Mouse (Mus musculus) ovary, postnatal 10 days (tissue): ENCODE results near the gene Vars.
"Not testable (repeated sequence)": the region's sequence is repeated elsewhere in the genome, so short reads cannot be mapped to it uniquely, and the experiment has no call there.

Experiments used
- DNase-seq: peaks from one replicate; pipeline ENCODE4 v3.0.0; 2022; ENCODE audit warnings: low spot score

Vars gene

DNA sequence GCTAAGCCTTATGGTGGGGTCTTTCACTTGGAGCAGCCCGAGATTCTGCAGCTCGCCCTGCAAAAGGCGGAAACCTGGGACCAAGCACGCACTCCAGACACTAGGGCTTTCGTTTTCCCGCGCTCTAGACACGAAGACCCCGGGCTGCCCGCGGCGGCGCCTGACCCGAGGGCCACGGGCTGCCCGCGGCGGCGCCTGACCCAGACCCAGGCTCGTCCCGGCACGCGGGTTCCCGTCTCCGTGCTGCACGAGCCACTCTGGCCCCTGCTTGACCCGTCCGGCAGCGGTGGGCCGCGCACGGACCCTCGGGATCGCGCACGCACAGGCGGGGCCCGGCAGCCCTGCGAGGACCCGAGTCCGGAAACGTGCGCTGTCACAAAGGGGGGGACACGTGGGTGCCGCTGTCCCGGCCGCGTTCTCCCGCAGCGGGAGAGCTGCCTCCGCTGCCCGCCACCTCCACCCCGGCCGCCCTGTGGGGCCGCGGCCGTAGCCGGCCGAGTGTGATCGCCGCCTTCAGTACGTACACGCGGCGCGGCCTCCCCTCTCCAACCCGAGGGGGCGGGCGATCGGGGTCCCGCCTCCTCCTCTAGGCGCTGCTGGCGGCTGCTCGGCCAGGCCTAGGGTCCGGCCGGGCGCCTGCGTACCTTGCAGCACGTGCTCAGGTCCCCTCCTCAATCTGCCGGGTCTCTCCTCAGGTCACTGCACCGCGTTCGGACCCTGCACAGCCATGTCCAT, at the start of gene Vars:
Gene Vars (plus strand): TSS at position 271 of the 735 bp plus-strand sequence.
- peak; percentile 89 for DNase-seq

DNA sequence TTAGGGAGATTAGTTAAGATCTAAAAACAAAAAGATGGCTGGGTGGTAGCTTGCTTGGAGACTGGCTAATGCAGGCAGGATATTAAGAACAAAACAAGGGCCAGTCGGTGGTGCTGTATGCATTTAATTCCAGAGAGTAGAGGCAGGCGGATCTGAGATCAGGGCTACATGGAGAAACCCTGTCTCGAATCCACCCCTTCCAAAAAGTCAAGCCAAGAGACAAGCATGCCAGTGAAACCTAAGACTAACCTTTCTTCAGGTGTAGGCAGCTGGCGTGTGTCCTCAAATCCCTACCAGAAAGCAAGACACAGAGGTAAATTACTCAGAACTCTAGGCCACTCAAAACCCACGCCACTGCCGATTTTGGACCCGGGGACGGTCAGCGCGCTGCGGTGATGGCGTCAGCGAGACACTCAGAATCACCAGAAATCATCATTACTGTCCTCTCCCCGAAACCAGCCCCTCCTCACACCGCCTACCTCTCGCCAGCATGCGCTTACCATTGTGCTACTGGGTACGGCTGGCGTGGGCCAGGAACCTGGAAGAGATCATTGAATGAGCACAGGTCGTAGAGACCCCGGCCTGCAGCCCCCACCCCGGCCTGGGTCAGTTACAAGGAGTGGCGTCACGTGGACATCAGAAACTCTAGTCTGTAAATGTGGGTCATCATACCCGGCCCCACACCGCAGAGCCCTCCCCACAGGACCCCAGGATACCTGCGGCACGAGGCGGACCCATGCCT, 49.0 kb upstream of the Vars start:
- DNase-seq = no peak

DNA sequence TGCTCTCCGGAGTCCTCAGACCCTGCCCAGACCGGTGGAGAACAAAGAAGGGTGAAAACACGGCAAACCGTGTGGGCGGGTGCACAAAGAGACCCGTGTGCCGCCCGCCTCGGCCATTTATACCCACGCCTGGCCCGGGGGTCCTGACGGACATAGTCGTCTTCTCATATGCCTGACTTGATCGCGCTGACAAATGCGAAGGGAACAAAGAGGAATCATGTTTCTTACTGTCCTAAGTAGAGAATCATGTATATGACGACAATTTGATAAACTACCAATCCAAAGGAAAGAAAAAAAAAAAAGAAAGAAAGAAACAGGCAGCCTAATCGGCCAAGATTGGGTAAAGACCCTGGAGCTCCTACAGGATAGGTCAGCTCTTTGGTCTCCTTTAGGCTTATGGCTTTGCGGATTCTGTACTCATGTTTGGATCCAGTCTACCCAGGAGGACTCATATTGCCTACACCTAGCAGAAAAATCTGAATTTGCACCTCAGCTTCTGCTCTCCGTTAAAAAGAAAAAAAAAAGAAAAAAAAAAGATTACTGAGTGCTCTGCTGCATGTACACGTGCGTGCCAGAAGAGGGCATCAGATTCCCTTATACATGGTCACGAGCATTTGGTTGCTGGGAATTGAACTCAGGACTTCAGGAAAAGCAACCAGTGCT, 48.3 kb upstream of the Vars start:
- DNase-seq = peak; percentile 81

DNA sequence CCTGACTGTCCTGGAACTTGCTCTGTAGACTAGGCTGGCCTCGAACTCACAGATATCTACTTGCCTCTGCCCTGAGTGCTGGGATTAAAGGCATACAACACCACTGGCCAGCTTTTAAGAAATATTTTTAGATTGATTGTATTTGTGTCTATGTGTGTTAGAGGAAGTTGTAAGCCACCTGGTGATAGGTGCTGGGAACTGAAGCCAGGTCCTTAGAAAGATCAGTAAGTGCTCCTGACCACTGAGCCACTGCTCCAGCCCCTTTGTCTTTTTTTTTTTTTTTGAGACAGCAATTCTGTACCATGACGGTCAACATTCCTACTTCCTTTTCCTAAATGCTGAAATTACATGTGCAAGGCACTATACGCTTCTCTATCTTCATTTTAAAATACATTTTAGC, 47.5 kb upstream of the Vars start:
- DNase-seq = no peak

DNA sequence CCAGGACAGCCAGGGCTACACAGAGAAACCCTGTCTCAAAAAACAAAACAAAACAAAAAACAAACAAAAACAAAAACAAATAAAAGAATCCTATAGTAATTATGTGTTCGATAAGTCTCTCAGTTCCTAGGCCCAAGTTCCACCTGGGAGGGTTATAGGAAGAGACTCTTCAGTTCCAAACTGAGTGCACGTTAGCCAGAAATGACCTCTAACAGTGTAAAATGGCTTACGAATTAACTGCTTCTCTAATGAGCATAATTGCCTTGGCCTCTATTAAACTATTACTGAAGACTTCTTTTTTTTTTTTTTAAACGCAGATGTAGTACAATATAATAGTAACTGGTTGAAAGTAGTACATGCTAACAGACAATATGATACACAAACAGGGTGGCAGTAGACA, 46.9 kb upstream of the Vars start:
- DNase-seq = no peak

DNA sequence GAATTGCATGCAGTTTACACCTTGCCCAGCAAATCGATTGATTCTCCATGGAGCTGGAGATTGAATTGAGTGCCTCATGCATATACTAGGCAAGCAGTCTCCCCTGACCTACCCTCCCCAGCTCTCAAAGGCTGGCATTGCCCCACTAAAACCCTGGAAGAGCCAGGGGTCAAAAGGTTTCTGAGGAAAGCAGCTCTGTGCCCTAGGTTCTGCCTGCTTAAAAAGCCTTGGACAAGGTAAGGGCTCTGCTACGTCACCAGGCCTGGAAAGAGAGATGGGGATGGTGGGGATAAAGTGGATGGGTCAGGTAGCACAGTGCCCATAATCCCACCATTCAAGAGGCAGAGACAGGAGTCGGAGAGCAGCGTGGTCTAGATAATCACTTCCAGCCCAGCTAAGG, 46.0 kb upstream of the Vars start:
- DNase-seq = no peak

DNA sequence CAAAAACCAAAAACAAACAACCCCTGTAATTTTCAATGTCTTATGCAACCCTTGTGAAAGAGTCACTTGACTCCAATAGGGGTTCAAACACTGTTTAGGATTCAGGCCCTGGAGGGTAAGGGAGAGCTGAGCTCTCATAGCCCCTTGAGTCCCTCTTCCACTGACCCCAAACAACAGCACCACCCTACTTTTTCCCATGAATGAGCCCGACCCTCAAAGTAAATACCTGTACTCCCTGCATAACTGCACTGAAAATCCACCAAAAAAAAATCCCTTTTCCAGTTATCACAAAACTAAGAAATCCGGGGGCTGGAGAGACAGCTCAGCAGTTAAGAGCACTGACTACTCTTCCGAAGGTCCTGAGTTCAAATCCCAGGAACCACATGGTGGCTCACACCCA, 44.9 kb upstream of the Vars start:
- DNase-seq = no peak

DNA sequence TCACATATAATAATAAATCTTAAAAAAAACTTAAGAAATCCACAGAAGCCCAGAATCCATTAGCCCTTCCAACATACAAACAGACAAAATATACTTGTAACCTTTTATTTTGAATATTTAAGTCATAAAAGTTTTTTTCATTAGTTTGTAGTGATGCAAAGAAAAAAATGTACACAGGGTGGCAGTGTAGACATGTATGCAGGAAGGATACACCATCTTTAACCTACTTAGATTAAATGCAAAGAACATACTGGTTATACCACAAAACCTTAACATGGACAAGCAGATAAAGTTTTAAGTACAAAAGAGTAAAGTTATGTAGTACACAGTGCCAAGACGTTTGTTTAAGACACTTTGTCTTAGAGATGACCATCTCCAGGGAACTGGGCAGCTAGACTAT, 44.4 kb upstream of the Vars start:
- no peak for DNase-seq

DNA sequence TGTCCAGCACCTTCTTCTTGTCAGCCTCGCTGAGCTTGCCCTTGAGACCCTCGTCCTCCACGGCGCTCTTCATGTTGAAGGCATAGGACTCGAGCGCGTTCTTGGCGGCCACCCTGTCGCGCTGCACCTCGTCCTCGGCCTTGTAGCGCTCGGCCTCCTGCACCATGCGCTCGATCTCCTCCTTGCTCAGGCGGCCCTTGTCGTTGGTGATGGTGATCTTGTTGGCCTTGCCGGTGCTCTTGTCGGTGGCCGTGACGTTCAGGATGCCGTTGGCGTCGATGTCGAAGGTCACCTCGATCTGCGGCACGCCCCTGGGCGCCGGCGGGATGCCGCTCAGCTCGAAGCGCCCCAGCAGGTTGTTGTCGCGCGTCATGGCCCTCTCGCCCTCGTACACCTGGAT, 43.5 kb upstream of the Vars start:
- not testable (repeated sequence) for DNase-seq

DNA sequence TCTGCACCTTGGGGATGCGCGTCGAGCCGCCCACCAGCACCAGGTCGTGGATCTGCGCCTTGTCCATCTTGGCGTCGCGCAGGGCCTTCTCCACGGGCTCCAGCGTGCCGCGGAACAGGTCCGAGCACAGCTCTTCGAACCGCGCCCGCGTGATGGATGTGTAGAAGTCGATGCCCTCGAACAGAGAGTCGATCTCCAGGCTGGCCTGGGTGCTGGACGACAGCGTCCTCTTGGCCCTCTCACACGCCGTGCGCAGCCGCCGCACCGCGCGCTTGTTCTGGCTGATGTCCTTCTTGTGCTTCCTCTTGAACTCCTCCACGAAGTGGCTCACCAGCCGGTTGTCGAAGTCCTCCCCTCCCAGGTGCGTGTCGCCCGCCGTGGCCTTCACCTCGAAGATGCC, 42.8 kb upstream of the Vars start:
- not testable (repeated sequence) for DNase-seq

DNA sequence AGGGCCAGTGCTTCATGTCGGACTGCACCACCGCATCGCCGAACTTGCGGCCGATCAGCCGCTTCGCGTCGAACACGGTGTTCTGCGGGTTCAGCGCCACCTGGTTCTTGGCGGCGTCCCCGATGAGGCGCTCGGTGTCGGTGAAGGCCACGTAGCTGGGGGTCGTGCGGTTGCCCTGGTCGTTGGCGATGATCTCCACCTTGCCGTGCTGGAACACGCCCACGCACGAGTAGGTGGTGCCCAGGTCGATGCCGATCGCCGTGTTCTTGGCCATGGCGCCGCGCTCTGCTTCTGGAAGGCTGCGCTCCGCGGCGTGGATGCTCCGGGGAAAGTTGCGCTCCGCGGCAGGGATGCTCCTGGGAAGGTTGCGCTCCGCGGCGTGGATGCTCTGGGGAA, 42.1 kb upstream of the Vars start:
- not testable (repeated sequence) for DNase-seq

DNA sequence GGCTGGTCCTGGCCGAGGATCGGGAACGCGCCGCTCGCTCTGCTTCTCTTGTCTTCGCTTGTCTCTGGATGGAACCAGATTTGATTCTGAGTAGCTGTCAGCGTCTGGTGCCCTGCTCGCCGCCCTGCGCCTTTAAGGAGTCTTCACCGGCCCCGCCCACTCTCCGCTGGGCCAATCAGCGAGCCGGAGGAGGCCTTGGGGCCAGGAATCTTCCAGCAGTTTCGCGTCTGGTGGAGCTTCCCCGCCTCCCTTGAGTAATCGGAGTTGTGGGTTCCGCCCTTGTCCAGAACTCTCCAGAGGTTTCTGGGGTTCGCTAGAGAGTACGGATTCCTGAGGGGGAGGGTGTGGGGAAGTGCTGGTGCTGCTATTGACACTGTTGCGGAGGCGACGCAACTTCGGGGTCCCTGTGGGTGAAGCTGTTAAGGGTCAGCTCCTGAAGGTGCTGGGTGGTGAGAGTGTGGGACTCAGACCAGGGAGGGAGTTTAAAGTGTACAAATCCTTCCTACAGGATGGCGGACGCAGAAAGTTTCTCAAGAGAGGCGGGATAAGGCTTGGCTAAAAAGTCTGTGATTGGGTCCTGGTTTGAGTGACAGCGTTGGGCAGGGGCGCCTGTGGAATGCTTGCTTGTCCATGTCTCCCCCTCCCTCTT, 41.5 kb upstream of the Vars start, which contains the start of gene Hspa1b:
Gene Hspa1b (minus strand): TSS at position 109 of the 649 bp plus-strand sequence.
- peak; percentile 71 for DNase-seq

DNA sequence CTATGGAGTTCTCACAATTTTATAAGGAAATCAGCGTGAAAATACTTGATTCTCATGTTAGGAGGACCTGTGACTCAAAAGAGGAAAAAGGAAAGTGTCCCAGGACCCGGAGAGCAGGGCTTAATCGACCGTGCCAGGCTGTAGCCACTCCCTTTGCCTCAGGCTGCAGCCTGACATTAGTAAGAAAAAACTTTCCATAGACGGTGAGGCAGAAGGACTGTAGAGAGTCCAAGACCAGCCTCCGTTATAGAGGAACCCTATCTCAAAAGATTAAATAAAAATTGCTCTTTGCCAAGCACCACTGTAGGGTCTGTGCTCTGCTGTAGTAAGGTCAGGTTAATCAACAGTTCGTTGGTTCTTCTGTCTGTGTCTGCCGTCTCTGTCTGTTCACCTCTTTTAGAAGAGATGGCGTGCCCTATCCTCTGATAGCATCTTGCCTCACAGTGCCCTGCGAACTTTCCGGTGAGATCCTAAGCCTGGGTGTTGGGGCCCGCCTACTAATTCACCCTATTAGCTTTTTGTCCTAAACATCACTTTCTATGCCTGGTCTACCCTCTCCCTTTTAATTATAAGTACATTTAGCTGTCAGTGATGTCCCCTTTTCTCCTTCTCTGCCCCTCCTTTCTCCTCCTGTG, 40.8 kb upstream of the Vars start:
- DNase-seq = no peak

DNA sequence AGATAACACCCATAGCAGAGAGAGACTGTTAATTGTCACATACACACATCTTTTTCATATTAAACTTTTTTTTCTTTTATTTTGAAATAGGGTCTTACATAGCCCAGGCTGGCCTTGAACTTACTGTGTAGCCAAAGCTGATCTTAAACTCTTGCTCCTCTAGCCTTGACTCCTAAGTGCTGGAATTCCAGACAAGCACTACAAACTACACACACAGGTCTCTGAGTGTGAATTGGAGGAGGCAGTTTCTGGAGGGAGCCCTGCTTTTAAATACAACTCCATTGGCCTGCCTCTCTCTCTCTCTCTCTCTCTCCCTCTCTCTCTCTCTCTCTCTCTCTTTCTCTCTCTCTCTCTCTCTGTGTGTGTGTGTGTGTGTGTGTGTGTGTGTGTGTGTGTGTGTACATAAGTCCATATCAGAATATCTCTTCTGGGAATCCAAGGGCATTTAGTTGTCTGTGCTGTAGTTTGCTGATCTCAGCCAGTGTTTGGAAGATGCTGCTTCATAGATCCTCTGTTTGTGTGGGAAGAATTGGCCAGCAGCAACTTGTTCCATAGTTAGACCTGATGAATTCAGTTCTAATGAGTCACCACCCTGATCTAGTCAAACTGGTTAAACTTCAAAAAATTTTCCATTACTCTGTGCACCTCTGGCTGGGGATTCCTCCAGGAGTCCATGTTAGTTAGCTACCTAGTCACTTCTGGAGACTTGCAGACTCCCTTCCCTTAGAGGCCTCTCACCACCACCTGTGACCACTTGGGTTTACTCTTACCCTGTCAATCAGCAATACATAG, 39.9 kb upstream of the Vars start:
- no peak for DNase-seq

DNA sequence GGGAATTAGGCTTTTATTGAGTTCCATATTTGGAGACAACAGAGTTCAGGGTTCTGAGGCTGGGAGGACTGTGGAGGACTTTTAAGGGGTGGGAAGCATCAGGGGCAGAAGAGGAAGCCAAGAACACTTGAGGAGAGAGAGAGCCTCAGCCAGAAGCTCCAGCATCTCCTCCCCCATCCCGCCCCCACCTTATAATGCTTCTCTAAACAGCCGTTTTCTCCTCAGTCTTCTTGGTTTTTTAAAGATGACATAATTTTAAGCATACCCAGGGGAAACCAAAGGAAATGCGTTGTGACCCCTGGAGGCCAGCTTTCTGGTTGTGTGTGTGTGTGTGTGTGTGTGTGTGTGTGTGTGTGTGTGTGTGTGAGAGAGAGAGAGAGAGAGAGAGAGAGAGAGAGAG, 38.7 kb upstream of the Vars start:
- no peak for DNase-seq

DNA sequence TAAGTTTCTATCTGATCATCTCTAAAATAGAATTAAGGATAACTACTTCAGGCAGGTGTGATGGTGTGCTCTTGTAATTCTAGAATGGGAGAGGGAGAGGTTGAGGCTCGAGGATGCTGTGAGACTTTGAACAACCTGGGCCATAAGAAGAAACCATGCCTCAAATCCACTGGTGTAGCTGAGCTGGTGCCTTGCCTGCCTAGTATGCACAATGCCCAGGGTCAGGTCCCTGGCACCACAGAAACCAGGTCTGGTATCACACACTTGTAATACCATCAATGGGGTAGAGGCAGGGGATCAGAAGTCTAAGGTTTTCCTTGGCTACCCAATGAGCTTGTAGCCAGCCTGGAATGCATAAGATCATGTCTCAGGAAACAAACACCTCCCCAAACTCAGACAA, 37.9 kb upstream of the Vars start:
- no peak for DNase-seq

DNA sequence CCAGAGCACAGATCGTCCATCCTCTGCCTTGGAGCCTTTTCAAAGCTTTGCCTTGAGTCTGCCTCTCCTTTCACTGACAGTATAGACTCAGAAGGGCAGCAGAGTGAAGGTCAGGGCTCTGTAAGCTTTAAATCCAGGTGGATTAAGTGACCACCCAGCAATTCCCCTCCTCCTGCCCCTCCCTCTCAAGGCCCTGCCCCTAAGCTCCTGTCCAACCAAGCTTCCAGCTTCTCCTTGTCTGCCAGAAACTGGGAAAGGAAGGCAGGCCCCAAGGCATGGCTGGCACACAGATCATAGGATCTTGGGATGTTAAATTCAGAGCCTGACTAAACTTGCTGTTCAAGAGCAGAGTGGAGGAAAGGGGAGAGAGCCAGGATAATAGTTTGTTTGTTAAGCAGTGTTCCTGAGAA, 36.1 kb upstream of the Vars start:
- DNase-seq = no peak

DNA sequence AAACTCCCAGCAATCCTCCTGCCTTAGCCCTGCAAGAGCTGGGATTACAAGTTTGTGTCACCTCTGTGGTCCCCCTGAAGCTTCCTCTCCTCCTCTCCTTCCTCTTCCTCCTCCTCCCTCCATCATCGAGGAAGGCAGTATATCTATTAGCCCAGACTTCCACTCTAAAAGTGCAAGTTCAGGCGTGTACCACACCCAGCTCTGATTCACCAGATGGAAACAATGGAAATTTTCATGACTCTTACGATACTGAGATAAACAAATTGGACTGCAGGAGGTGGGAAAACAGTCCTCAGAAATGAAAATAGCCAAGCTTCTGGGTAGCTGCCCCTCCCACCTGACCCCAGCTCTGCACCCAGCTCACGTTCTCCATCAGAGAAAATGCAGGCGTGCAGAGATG, 35.2 kb upstream of the Vars start:
- no peak for DNase-seq

DNA sequence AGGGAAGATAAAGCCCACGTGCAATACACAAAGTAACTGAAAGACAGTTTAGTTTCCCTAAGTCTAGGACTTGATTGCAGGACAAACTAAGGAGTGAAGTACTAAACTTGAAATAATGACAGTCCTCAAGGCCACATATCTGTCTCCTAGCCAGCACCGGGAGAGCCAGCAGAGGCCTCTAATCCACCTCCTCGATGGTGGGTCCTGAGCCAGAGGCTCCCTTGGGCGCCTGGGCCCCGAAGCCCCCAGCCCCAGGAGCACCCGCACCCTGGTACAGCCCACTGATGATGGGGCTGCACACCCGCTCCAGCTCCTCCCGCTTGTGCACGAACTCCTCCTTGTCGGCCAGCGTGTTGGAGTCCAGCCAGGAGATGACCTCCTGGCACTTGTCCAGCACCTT, 31.0 kb upstream of the Vars start, which contains the start of gene Gm20481:
Gene Gm20481 (plus strand): TSS at position 91 of the 400 bp plus-strand sequence.
- not testable (repeated sequence) for DNase-seq

DNA sequence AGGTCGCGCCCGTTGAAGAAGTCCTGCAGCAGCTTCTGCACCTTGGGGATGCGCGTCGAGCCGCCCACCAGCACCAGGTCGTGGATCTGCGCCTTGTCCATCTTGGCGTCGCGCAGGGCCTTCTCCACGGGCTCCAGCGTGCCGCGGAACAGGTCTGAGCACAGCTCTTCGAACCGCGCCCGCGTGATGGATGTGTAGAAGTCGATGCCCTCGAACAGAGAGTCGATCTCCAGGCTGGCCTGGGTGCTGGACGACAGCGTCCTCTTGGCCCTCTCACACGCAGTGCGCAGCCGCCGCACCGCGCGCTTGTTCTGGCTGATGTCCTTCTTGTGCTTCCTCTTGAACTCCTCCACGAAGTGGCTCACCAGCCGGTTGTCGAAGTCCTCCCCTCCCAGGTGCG, 29.9 kb upstream of the Vars start:
- not testable (repeated sequence) for DNase-seq

DNA sequence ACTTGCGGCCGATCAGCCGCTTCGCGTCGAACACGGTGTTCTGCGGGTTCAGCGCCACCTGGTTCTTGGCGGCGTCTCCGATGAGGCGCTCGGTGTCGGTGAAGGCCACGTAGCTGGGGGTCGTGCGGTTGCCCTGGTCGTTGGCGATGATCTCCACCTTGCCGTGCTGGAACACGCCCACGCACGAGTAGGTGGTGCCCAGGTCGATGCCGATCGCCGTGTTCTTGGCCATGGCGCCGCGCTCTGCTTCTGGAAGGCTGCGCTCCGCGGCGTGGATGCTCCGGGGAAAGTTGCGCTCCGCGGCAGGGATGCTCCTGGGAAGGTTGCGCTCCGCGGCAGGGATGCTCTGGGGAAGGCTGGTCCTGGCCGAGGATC, 29.1 kb upstream of the Vars start:
- DNase-seq = not testable (repeated sequence)
